Mouse (Mus musculus): ENCODE results near the gene Slc38a3. TPM values are rescaled to one million over a fixed set of nuclear protein-coding genes. Genes with fewer than 3 reads are reported as not detected.

Gene Slc38a3
- polyA plus RNA-seq, 1 experiment from 2014 or later = 3.7 TPM

DNA sequence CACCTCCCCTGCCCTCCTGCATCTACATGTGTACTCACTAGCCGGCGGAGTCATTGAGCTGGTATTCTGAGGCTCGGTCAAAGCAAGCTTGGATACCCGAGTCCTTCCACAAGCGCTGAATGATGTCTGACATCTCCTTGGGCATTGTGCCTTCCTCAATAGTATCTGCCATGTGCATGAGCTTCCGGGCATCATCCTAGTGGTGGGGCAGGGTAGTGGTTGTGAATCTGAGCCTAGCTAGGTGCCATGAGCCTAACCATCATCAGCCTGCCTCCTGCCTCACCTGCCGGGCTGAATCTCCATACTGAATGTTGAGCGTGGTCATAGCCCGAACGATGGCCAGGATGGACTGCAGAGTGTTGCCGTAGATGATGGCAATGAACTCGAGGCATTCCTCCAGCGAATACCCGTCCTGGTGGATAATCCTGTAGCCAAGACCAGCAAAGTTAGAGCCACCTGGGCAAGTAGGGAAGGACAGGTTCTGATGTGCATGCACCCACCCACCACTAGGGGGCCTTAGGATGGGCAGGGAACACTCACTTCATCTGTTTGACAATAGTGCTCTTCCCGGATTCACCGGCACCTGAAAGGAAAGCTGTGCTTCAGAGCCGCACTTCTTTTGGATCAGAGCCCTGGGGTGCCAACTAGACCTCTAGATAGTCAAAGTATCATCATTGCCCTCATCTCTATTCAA lies 7.9 kb upstream of the Slc38a3 start:
- WGBS = 15% methylated on average over 17 of the region's 17 CpGs
- Histone ChIP-seq H3K4me2 (replicated peaks; ENCODE audit: low read depth, low read length) (no peak overlapping the region; the same call in 1 of the 2 replicates), H3K36me3 (ENCODE audit: control insufficient read depth, insufficient read depth, low read length) (peaks cover 5% of the 10 kb centered on the region; the same call in 1 of the 2 replicates), H3K27me3 (ENCODE audit: control insufficient read depth, insufficient read depth, low read length) (peaks cover 26% of the 10 kb centered on the region), H3K9ac (replicated peaks; ENCODE audit: low read depth, low read length) (no peak overlapping the region), H3K27ac (ENCODE audit: low read length) (no peak overlapping the region), H3K4me1 (ENCODE audit: control insufficient read depth, insufficient read depth, low read length) (peaks cover 8% of the 10 kb centered on the region), H3K4me3 (ENCODE audit: low read depth, low read length) (no peak overlapping the region), H3K9me3 (ENCODE audit: control insufficient read depth, low read depth, low read length) (no peaks in the 10 kb centered on the region)
- ATAC-seq (ENCODE audit: insufficient number of reproducible peaks, insufficient read depth, low FRiP score, low read depth) = no peak

DNA sequence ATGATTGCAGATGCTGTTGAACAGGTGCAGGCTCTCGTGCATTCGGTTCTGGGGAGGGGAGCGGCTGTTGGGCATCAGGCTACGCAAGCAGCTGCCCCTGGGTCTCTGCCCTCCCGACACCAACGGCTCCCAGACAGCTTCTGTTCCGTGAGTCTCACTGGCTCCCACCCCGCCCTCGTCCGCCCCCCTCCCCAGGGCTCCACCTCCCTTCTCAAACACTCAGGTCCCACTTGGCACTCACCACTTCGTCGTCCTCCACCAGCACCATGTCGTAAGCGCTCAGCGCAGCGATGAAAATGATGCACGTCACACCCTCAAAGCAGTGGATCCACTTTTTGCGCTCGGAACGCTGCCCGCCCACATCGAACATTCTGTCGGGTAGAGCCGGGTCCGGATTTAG lies 7.0 kb upstream of the Slc38a3 start:
- peak overlapping the region; percentile 49 for H3K4me2 ChIP-seq (replicated peaks; ENCODE audit: low read depth, low read length)
- no peak overlapping the region for H3K9ac ChIP-seq (replicated peaks; ENCODE audit: low read depth, low read length)
- peak; percentile 14; the same call in 1 of the 2 replicates for ATAC-seq (ENCODE audit: insufficient number of reproducible peaks, insufficient read depth, low FRiP score, low read depth)
- no peaks in the 10 kb centered on the region for H3K36me3 ChIP-seq (ENCODE audit: control insufficient read depth, insufficient read depth, low read length)
- H3K27ac ChIP-seq (ENCODE audit: low read length) = no peak overlapping the region
- peaks cover 8% of the 10 kb centered on the region for H3K4me1 ChIP-seq (ENCODE audit: control insufficient read depth, insufficient read depth, low read length)
- peak overlapping the region; percentile 19 for H3K4me3 ChIP-seq (ENCODE audit: low read depth, low read length)
- WGBS = 3% methylated on average over 25 of the region's 25 CpGs
- H3K9me3 ChIP-seq (ENCODE audit: control insufficient read depth, low read depth, low read length) = no peaks in the 10 kb centered on the region
- peaks cover 26% of the 10 kb centered on the region for H3K27me3 ChIP-seq (ENCODE audit: control insufficient read depth, insufficient read depth, low read length)

DNA sequence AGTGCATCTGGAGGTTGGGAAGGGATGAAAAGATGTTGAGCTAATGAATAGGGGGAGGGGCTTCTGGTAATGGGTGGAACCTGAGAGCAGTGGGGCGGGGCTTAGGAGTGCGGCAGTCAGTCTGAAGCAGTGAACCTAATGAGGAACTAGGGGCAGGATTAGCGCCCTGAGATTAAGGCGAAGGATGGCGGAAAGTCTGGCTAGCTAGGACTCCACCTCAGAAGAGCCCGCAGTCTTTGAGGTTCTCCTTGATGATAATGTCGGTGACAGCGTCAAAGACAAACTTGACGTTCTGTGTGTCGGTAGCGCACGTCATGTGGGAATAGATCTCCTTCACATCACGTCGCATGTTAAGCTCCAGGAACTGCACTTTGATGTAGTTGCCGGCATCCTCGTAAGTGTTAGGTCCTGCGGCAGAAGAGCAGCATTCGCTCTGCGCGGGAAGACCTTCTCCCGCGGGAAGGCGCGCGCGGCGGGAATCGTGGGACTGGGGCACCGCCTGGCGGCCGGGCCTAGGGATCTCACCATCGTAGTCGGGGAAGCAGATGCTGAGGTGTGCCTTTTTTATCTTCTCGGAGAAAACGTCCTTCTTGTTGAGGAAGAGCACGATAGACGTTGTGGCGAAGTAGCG lies 6.5 kb upstream of the Slc38a3 start:
- no peaks in the 10 kb centered on the region for H3K36me3 ChIP-seq (ENCODE audit: control insufficient read depth, insufficient read depth, low read length)
- no peaks in the 10 kb centered on the region for H3K9me3 ChIP-seq (ENCODE audit: control insufficient read depth, low read depth, low read length)
- H3K4me1 ChIP-seq (ENCODE audit: control insufficient read depth, insufficient read depth, low read length) = peaks cover 8% of the 10 kb centered on the region
- H3K27ac ChIP-seq (ENCODE audit: low read length) = no peak overlapping the region
- peaks cover 26% of the 10 kb centered on the region for H3K27me3 ChIP-seq (ENCODE audit: control insufficient read depth, insufficient read depth, low read length)
- 1% methylated on average over 39 of the region's 39 CpGs for WGBS
- peak overlapping the region; percentile 49 for H3K4me2 ChIP-seq (replicated peaks; ENCODE audit: low read depth, low read length)
- peak; percentile 49; the same call in 1 of the 2 replicates for ATAC-seq (ENCODE audit: insufficient number of reproducible peaks, insufficient read depth, low FRiP score, low read depth)
- H3K4me3 ChIP-seq (ENCODE audit: low read depth, low read length) = peak overlapping the region; percentile 19
- peak overlapping the region; percentile 25; the same call in 1 of the 2 replicates for H3K9ac ChIP-seq (replicated peaks; ENCODE audit: low read depth, low read length)

DNA sequence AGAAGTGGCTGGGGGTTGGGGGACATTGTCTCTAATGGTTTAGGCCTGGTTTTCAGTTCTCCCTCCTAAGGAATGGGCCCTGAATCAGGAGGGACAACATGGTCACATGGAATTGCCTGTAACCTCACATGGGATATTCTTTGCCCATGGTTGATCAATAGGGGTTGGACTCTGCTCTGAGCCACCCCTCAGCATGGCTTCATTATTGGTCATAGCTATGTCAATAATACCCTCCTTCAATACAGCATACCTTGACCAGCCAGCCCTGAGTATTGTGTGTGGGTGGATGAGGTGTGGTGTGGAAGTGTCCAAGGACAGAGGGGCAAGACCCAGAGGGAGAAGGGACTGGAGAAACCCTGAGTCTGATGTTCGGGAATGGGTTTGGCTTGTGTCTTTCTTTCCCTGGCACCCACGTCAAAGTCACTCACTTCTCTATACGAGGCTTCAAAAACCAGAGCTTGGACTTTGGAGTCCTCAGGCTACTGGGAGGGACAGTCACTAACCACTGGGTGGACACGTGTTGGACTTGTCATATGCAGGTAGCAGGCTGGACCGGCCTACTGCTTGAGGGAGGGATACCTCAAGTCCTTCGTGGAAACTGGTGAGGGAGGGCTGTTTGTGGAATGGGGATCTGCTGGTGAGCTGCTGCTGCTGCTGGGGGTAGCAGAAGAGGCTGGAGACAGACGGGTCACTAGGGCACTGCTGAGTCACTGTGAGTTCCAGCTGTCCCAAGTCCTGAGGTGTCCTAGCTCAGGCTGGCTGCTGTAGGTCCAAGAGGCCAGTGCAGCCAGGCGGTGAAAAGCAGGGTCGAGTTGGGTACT lies 5.5 kb upstream of the Slc38a3 start:
- H3K4me3 ChIP-seq (ENCODE audit: low read depth, low read length) = no peak overlapping the region
- WGBS = 65% methylated on average over 9 of the region's 9 CpGs
- H3K27ac ChIP-seq (ENCODE audit: low read length) = no peak overlapping the region
- no peaks in the 10 kb centered on the region for H3K36me3 ChIP-seq (ENCODE audit: control insufficient read depth, insufficient read depth, low read length)
- no peak for ATAC-seq (ENCODE audit: insufficient number of reproducible peaks, insufficient read depth, low FRiP score, low read depth)
- no peak overlapping the region for H3K9ac ChIP-seq (replicated peaks; ENCODE audit: low read depth, low read length)
- H3K27me3 ChIP-seq (ENCODE audit: control insufficient read depth, insufficient read depth, low read length) = peaks cover 26% of the 10 kb centered on the region
- H3K4me2 ChIP-seq (replicated peaks; ENCODE audit: low read depth, low read length) = no peak overlapping the region
- H3K4me1 ChIP-seq (ENCODE audit: control insufficient read depth, insufficient read depth, low read length) = peaks cover 8% of the 10 kb centered on the region
- H3K9me3 ChIP-seq (ENCODE audit: control insufficient read depth, low read depth, low read length) = no peaks in the 10 kb centered on the region

DNA sequence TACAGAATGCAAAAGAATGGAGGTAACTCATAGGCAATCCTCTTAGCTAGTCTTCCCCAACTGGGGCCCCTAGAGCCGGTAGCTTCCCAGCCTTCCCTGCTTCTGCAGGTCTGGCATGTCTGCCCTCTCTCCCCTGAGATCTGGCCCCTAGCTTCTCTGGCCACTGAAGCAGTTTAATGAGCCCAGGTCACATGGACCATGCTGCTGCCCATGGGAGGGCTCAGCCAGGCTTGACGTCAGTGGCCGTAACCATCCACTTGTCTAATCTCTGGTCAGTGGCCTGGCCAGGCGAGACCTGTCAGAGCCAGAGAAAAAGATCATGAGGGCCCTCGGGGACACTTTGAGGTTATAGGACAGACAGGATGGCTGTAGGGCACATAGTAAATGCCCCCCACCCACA lies 929 bp upstream of the Slc38a3 start:
- Histone ChIP-seq H3K4me3 (ENCODE audit: low read depth, low read length) (no peak overlapping the region), H3K36me3 (ENCODE audit: control insufficient read depth, insufficient read depth, low read length) (no peaks in the 10 kb centered on the region), H3K27ac (ENCODE audit: low read length) (no peak overlapping the region), H3K4me1 (ENCODE audit: control insufficient read depth, insufficient read depth, low read length) (peaks cover 17% of the 10 kb centered on the region), H3K27me3 (ENCODE audit: control insufficient read depth, insufficient read depth, low read length) (peaks cover 4% of the 10 kb centered on the region; the same call in 1 of the 2 replicates), H3K9me3 (ENCODE audit: control insufficient read depth, low read depth, low read length) (no peaks in the 10 kb centered on the region), H3K9ac (replicated peaks; ENCODE audit: low read depth, low read length) (no peak overlapping the region), H3K4me2 (replicated peaks; ENCODE audit: low read depth, low read length) (no peak overlapping the region)
- WGBS = 70% methylated on average over 5 of the region's 5 CpGs
- ATAC-seq (ENCODE audit: insufficient number of reproducible peaks, insufficient read depth, low FRiP score, low read depth) = no peak

DNA sequence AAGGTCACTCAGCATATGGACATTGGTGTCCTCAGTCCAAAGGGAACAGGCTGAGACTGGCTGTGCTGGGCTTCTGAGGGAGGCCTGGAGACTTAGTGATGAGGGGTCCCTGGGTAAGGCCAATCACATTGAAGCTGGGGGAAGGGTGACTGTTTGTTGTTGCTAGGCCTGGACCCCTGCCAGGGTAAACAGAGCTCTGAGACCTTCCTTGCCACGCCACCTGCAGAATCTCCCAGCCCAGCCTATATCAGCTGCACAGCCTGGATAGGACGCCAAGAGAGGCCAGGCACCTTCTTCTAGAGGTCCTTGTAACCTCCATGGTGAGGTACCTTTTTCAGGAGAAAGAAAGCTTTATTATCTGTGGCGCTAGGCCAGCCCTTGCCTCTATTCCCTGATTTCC lies 414 bp downstream of the Slc38a3 start:
- ATAC-seq (ENCODE audit: insufficient number of reproducible peaks, insufficient read depth, low FRiP score, low read depth) = 0 out of 2 replicates have a peak, but pooled peaks have one; percentile 16
- WGBS = 62% methylated on average over 3 of the region's 3 CpGs

DNA sequence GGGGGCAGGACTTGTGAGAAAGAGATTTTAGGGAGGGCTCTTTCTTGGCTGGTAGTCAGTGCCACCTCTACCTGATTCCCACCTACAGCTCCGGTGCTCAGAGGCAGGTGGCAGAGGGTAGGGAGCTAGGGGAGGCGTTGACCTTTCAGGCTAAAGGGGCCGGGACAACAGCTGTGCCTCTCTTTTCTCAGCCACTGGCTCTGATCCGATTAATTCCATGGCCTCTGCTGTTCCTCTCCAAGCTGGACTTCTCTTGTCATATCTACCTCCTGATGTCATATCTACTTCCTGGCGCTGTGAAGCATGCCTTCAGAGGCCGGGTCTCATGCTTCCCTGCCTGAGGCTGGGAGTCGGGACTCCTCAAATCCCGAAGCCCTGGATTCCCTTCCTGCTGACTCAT lies 1.3 kb downstream of the Slc38a3 start:
- ATAC-seq (ENCODE audit: insufficient number of reproducible peaks, insufficient read depth, low FRiP score, low read depth) = no peak
- H3K4me1 ChIP-seq (ENCODE audit: control insufficient read depth, insufficient read depth, low read length) = peaks cover 17% of the 10 kb centered on the region
- H3K9me3 ChIP-seq (ENCODE audit: control insufficient read depth, low read depth, low read length) = no peaks in the 10 kb centered on the region
- H3K27me3 ChIP-seq (ENCODE audit: control insufficient read depth, insufficient read depth, low read length) = no peaks in the 10 kb centered on the region
- H3K4me3 ChIP-seq (ENCODE audit: low read depth, low read length) = no peak overlapping the region
- 0 out of 2 replicates have a peak overlapping the region, but pooled peaks have one; percentile 11 for H3K27ac ChIP-seq (ENCODE audit: low read length)
- H3K9ac ChIP-seq (replicated peaks; ENCODE audit: low read depth, low read length) = no peak overlapping the region
- H3K36me3 ChIP-seq (ENCODE audit: control insufficient read depth, insufficient read depth, low read length) = no peaks in the 10 kb centered on the region
- WGBS = 40% methylated on average over 8 of the region's 8 CpGs
- peak overlapping the region; percentile 92; the same call in 1 of the 2 replicates for H3K4me2 ChIP-seq (replicated peaks; ENCODE audit: low read depth, low read length)

More for the DNA sequence above, 414 bp downstream of the Slc38a3 start:
- Histone ChIP-seq H3K27me3 (ENCODE audit: control insufficient read depth, insufficient read depth, low read length) (no peaks in the 10 kb centered on the region), H3K4me3 (ENCODE audit: low read depth, low read length) (no peak overlapping the region), H3K9me3 (ENCODE audit: control insufficient read depth, low read depth, low read length) (no peaks in the 10 kb centered on the region), H3K27ac (ENCODE audit: low read length) (0 out of 2 replicates have a peak overlapping the region, but pooled peaks have one; percentile 11), H3K36me3 (ENCODE audit: control insufficient read depth, insufficient read depth, low read length) (no peaks in the 10 kb centered on the region), H3K4me2 (replicated peaks; ENCODE audit: low read depth, low read length) (no peak overlapping the region), H3K9ac (replicated peaks; ENCODE audit: low read depth, low read length) (no peak overlapping the region), H3K4me1 (ENCODE audit: control insufficient read depth, insufficient read depth, low read length) (peaks cover 17% of the 10 kb centered on the region)

DNA sequence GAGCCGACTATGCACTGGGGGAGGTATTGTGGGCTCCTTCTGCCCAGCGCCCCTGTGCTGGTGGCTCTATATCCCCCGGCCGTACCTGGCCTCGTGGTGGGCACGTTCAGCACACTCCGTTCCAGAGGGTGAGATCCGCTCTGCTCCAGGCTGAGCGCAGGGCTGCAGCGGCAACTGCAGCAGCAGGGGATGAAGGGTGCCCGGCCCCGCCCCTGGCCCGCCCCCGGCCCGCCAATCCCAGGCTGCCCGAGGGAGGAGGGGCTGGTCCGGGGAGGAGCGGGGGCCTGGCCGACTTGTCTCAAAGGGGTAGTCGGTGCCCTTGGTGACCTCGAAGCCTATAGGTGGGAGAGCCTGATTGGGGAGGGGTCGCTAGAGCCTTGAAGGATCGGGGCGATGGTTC lies 2.1 kb downstream of the Slc38a3 start:
- Histone ChIP-seq H3K9me3 (ENCODE audit: control insufficient read depth, low read depth, low read length) (no peaks in the 10 kb centered on the region), H3K9ac (replicated peaks; ENCODE audit: low read depth, low read length) (peak overlapping the region; percentile 33; the same call in 1 of the 2 replicates), H3K4me1 (ENCODE audit: control insufficient read depth, insufficient read depth, low read length) (peaks cover 17% of the 10 kb centered on the region), H3K4me3 (ENCODE audit: low read depth, low read length) (peak overlapping the region; percentile 42), H3K36me3 (ENCODE audit: control insufficient read depth, insufficient read depth, low read length) (no peaks in the 10 kb centered on the region), H3K27ac (ENCODE audit: low read length) (no peak overlapping the region), H3K27me3 (ENCODE audit: control insufficient read depth, insufficient read depth, low read length) (no peaks in the 10 kb centered on the region), H3K4me2 (replicated peaks; ENCODE audit: low read depth, low read length) (peak overlapping the region; percentile 92)
- 1% methylated on average over 24 of the region's 24 CpGs for WGBS
- peak; percentile 85 for ATAC-seq (ENCODE audit: insufficient number of reproducible peaks, insufficient read depth, low FRiP score, low read depth)

All from stomach, embryonic 14.5 days (tissue).